Mouse (Mus musculus): ENCODE results near the gene Calcrl.

- TF ChIP-seq POLR2A (IDR thresholded peaks at IDR 0.05; ENCODE audit: borderline replicate concordance, extremely low read depth, insufficient read depth, insufficient read length, poor library complexity, severe bottlenecking) = no peak
- TF ChIP-seq CTCF (IDR thresholded peaks at IDR 0.05; ENCODE audit: borderline replicate concordance, extremely low read depth, insufficient read depth, insufficient read length) = peak; percentile 73
Measured at GRCm38 (mm10) chr2:84455236-84455799, 30.1 kb upstream of the Calcrl start.
